Mouse (Mus musculus): Measurements from ENCODE around the gene Ccdc189. TPM values are rescaled to one million over a fixed set of nuclear protein-coding genes. Genes with fewer than 3 reads are reported as not detected.

Gene Ccdc189
- total and polyA plus RNA-seq, 3 experiments: 4.2 to 6.9 TPM; not detected in 1

GRCm38 (mm10) chr7:127589637-127590036 is 1.2 kb upstream of the Ccdc189 start:
- TF ChIP-seq TCF12 (IDR thresholded peaks at IDR 0.05; ENCODE audit: low read depth, low read length): no peak
- TF ChIP-seq USF1 (IDR thresholded peaks at IDR 0.05; ENCODE audit: low read depth, low read length): no peak
- TF ChIP-seq POLR2AphosphoS2 (IDR thresholded peaks at IDR 0.05; ENCODE audit: low read length): no peak
- TF ChIP-seq ZC3H11A (IDR thresholded peaks at IDR 0.05; ENCODE audit: low read depth, low read length): no peak
- TF ChIP-seq MEF2A (IDR thresholded peaks at IDR 0.05; ENCODE audit: extremely low read depth, insufficient replicate concordance, low read depth, low read length, poor library complexity, severe bottlenecking): no peak
- TF ChIP-seq ZMIZ1 (IDR thresholded peaks at IDR 0.05; ENCODE audit: low read depth, low read length): no peak
- no peak for TF ChIP-seq BHLHE40 (IDR thresholded peaks at IDR 0.05; ENCODE audit: borderline replicate concordance, low read depth, low read length)
- TF ChIP-seq HCFC1 (IDR thresholded peaks at IDR 0.05; ENCODE audit: low read depth, low read length): no peak
- TF ChIP-seq CHD2 (IDR thresholded peaks at IDR 0.05; ENCODE audit: low read length): no peak
- TF ChIP-seq SIN3A (IDR thresholded peaks at IDR 0.05; ENCODE audit: low read length): no peak
- no peak for TF ChIP-seq NRF1 (IDR thresholded peaks at IDR 0.05; ENCODE audit: insufficient read depth, low read depth, low read length, poor library complexity, severe bottlenecking)
- TF ChIP-seq UBTF (IDR thresholded peaks at IDR 0.05; ENCODE audit: borderline replicate concordance, insufficient read depth, low read depth, low read length): no peak
- TF ChIP-seq POLR2AphosphoS5 (IDR thresholded peaks at IDR 0.05; ENCODE audit: borderline replicate concordance, low read depth, low read length): no peak
- no peak for TF ChIP-seq GABPA (IDR thresholded peaks at IDR 0.05; ENCODE audit: low read depth, low read length)
- no peak for TF ChIP-seq MAX (IDR thresholded peaks at IDR 0.05; ENCODE audit: low read length)
- TF ChIP-seq ZNF384 (IDR thresholded peaks at IDR 0.05; ENCODE audit: low read depth, low read length): no peak
- no peak for TF ChIP-seq SMC3 (IDR thresholded peaks at IDR 0.05; ENCODE audit: low read depth, low read length)
- no peak for TF ChIP-seq USF2 (IDR thresholded peaks at IDR 0.05; ENCODE audit: borderline replicate concordance in 1 of 2, insufficient read depth in 1 of 2, low read depth in 1 of 2, low read length in 2 of 2)
- no peak for TF ChIP-seq ETS1 (IDR thresholded peaks at IDR 0.05; ENCODE audit: low read depth, low read length)
- TF ChIP-seq ELF1 (IDR thresholded peaks at IDR 0.05; ENCODE audit: low read depth, low read length): no peak

More at GRCm38 (mm10) chr7:127589637-127590036, 1.2 kb upstream of the Ccdc189 start:
- Histone ChIP-seq H3K79me2 (ENCODE audit: control insufficient read depth, insufficient read depth, low read length, poor library complexity) (peaks cover 12% of the 10 kb centered on the region), H3K9ac (ENCODE audit: control insufficient read depth, low read depth, low read length, poor library complexity, severe bottlenecking) (no peak overlapping the region), H3K9me3 (replicated peaks; ENCODE audit: insufficient read depth, low read length) (no peaks in the 10 kb centered on the region), H3K27ac (ENCODE audit: control insufficient read depth, low read depth, low read length) (no peak overlapping the region), H3K27me3 (ENCODE audit: control insufficient read depth in 1 of 2, insufficient read depth in 2 of 2, low read length in 2 of 2) (no peaks in the 10 kb centered on the region), H3K4me1 (ENCODE audit: control insufficient read depth in 1 of 2, insufficient read depth in 2 of 2, low read length in 2 of 2) (peaks cover 6 to 33% of the 10 kb centered on the region in 2 experiments; a peak in 3 of 4 replicates), H3K36me3 (ENCODE audit: control insufficient read depth in 1 of 2, insufficient read depth in 2 of 2, low read length in 2 of 2) (peaks cover 8 to 30% of the 10 kb centered on the region in 2 experiments; a peak in 3 of 4 replicates), H3K4me3 (ENCODE audit: control insufficient read depth in 1 of 2, insufficient read depth in 1 of 2, low read depth in 2 of 2, low read length in 2 of 2) (no peak overlapping the region; a peak in 1 of 4 replicates)
- DNase-seq (ENCODE audit: low read depth, low spot score): no peak
